Mouse (Mus musculus) embryonic facial prominence, embryonic 11.5 days (tissue): Measurements from ENCODE around the gene Vmn1r3. TPM values are rescaled to one million over a fixed set of nuclear protein-coding genes. Genes with fewer than 3 reads are reported as not detected.
A peak's percentile ranks its signal among the peaks of the same experiment; 100 is the strongest.
"Not testable (repeated sequence)": the region's sequence is repeated elsewhere in the genome, so short reads cannot be mapped to it uniquely, and the experiment has no call there.

Source experiments
- ATAC-seq: fragments of 200-750 bp; cut with Nextera tagmentation; replicated peaks from 2 replicates; pipeline ENCODE4 v1.8.0; 2017; ENCODE audit warnings: low read depth; ENCODE audit not compliant: insufficient number of reproducible peaks, low FRiP score, low TSS enrichment
- DNase-seq: peaks from one replicate; pipeline ENCODE4 v3.0.0-alpha.2; 2015; ENCODE audit warnings: low spot score
- H3K27ac ChIP-seq: fragments of 300-500 bp; sonication (generic); replicated peaks from 2 replicates; pipeline ENCODE4 v1.5.1; 2014; ENCODE audit warnings: mild to moderate bottlenecking, low read depth, low read length, control low read depth
- H3K27me3 ChIP-seq: fragments of 300-500 bp; sonication (generic); 2 replicates; pipeline ENCODE4 v1.6.1; 2014; ENCODE audit warnings: mild to moderate bottlenecking, low read length, moderate library complexity, mixed read lengths; ENCODE audit not compliant: control insufficient read depth, insufficient read depth
- H3K36me3 ChIP-seq: fragments of 300-500 bp; sonication (generic); replicated peaks from 2 replicates; pipeline ENCODE4 v1.6.1; 2014; ENCODE audit warnings: low read depth, mild to moderate bottlenecking, low read length, moderate library complexity, mixed read lengths; ENCODE audit not compliant: control insufficient read depth, insufficient read depth
- H3K4me1 ChIP-seq: fragments of 300-500 bp; sonication (generic); 2 replicates; pipeline ENCODE4 v1.6.1; 2014; ENCODE audit warnings: low read length, mixed read lengths; ENCODE audit not compliant: control insufficient read depth, insufficient read depth
- H3K4me2 ChIP-seq: fragments of 300-500 bp; sonication (generic); 2 replicates; pipeline ENCODE4 v1.6.1; 2014; ENCODE audit warnings: low read depth, mild to moderate bottlenecking, control low read depth, low read length, moderate library complexity
- H3K4me3 ChIP-seq: fragments of 300-500 bp; sonication (generic); 2 replicates; pipeline ENCODE4 v1.5.1; 2014; ENCODE audit warnings: low read depth, low read length, control low read depth
- H3K9ac ChIP-seq: fragments of 300-500 bp; sonication (generic); replicated peaks from 2 replicates; pipeline ENCODE4 v1.6.1; 2014; ENCODE audit warnings: mild to moderate bottlenecking, control low read depth, low read length
- H3K9me3 ChIP-seq: fragments of 300-500 bp; sonication (generic); replicated peaks from 2 replicates; pipeline ENCODE4 v1.6.1; 2016; ENCODE audit warnings: mild to moderate bottlenecking, low read length, inconsistent platforms, mixed read lengths; ENCODE audit not compliant: control insufficient read depth
- WGBS: fragments of 180-500 bp; shearing (Covaris S2); extraction: QIAGEN DNeasy Blood & Tissue Kit; methylation state at CpG from one replicate; pipeline ENCODE4 v1.1.7; 2014; 5-methylcytosine and 5-hydroxymethylcytosine counted together
- polyA plus RNA-seq: library from polyadenylated mRNA; unstranded; fragments of >200 nt; fragmentation: Nextera tagmentation; extraction: Ambion mirVana; gene quantifications from 2 replicates; pipeline ENCODE4 v1.2.1, GENCODE M21; 2014

Gene Vmn1r3
- polyA plus RNA-seq, 1 experiment from 2014 or later = not detected

- not testable (repeated sequence) for H3K27me3 ChIP-seq, ATAC-seq, H3K27ac ChIP-seq, H3K36me3 ChIP-seq, H3K4me1 ChIP-seq, H3K9ac ChIP-seq, DNase-seq, H3K4me3 ChIP-seq, H3K4me2 ChIP-seq
- 84% methylated on average over 4 of the region's 4 CpGs for WGBS
- peaks cover 16% of the 10 kb centered on the region for H3K9me3 ChIP-seq
These were observed 10.6 kb downstream of the Vmn1r3 start for GRCm38 (mm10) chr4:3174586-3174985.

DNA sequence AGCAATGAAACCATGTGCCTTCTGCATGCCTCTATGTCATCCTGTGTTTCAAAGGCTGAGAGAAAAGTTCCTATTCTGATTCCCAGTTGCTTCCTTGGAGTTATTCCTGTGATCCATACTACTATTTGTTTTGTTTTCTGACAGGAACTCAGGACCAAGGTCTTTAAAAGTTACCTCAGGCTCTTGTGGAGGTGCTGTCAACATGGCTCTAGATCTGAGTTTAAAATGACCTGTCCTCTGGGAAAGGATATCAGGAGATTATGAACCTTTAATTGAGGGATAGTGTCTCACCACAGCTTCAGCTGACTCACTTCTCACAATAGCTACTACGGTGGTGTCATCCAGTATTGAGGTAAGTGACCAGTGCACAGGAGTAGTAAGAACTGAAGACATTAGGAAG lies 18.1 kb downstream of the Vmn1r3 start, which contains the start of gene Vmn1r2:
Gene Vmn1r2 (plus strand): TSS at position 301 of the 400 bp plus-strand sequence.
- not testable (repeated sequence) for ATAC-seq, H3K4me2 ChIP-seq, H3K9me3 ChIP-seq, H3K27ac ChIP-seq, H3K27me3 ChIP-seq, H3K4me3 ChIP-seq, H3K4me1 ChIP-seq, H3K9ac ChIP-seq, DNase-seq, H3K36me3 ChIP-seq
- no CpG with 5 or more reads among the region's 1 CpGs for WGBS

DNA sequence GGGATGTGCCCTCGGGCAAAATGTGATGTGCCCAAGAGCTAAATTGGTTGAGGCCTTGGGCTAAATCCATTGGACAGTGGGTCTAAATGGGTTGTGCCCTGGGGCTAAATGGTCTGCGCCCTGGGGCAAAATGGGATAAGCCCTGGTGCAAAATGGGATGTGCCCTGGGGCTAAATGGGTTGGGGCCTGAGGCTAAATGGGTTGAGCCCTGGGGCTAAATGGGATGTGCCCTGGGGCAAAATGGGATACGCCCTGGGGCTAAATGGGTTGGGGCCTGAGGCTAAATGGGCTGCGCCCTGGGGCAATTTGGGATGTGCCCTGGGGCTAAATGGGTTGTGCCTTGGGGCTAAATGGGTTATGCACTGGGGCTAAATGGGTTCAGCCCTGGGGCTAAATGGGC lies 20.1 kb downstream of the Vmn1r3 start:
- Histone ChIP-seq H3K9ac (no peak overlapping the region), H3K9me3 (peaks cover 7% of the 10 kb centered on the region), H3K27me3 (no peaks in the 10 kb centered on the region), H3K27ac (no peak overlapping the region), H3K4me2 (no peak overlapping the region), H3K4me3 (no peak overlapping the region), H3K36me3 (no peaks in the 10 kb centered on the region), H3K4me1 (no peaks in the 10 kb centered on the region)
- ATAC-seq (no peak), DNase-seq (peak; percentile 3)
- WGBS = 94% methylated on average over 4 of the region's 4 CpGs

- not testable (repeated sequence) for H3K4me1 ChIP-seq, ATAC-seq, H3K27ac ChIP-seq, H3K9ac ChIP-seq, H3K4me2 ChIP-seq, H3K4me3 ChIP-seq, H3K36me3 ChIP-seq, DNase-seq, H3K27me3 ChIP-seq, H3K9me3 ChIP-seq
These were observed 20.7 kb downstream of the Vmn1r3 start for GRCm38 (mm10) chr4:3164429-3164828.

GRCm38 (mm10) chr4:3153320-3153719 lies 31.8 kb downstream of the Vmn1r3 start:
- not testable (repeated sequence) for H3K27ac ChIP-seq, H3K9me3 ChIP-seq, H3K4me1 ChIP-seq, H3K4me3 ChIP-seq, H3K27me3 ChIP-seq, DNase-seq, H3K9ac ChIP-seq, H3K4me2 ChIP-seq, H3K36me3 ChIP-seq, ATAC-seq
- WGBS = 82% methylated on average over 2 of the region's 2 CpGs

- not testable (repeated sequence) for H3K36me3 ChIP-seq, H3K27ac ChIP-seq, H3K9ac ChIP-seq, ATAC-seq, H3K27me3 ChIP-seq, H3K9me3 ChIP-seq, H3K4me2 ChIP-seq, DNase-seq, H3K4me3 ChIP-seq, H3K4me1 ChIP-seq
- WGBS = no CpG with 5 or more reads among the region's 3 CpGs
These were observed 37.2 kb downstream of the Vmn1r3 start for GRCm38 (mm10) chr4:3147926-3148325.

Other genes with a start within 250 kb of the Vmn1r3 start
- gene Vmn1r2, start 18.0 kb downstream of the Vmn1r3 start, polyA plus RNA-seq = not detected in 2 replicates